Mouse (Mus musculus): ENCODE results near the gene Cabp7. TPM values are rescaled to one million over a fixed set of nuclear protein-coding genes. Genes with fewer than 3 reads are reported as not detected.

Cabp7 gene
- total and polyA plus RNA-seq, 3 experiments, result 0.51 TPM; not detected in 2

DNA sequence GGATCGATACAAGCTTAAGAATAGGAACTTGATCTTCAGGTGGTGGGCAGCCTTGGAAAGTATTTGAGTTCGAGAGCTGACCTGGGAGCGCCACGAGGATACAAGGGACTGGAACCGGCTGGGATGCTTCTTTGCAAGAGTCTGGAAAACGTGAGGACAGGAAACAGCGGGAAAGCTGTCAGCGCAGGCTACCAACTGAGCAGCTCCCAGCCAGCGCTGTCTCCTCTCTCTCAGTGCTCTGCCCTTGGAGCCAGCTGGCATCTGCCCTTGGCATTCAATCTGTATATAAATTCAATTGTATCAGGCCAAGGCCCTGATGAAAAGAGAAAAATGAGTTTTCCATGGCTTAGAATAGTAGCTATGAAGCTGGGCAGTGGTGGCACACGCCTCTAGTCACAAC, 55.4 kb downstream of the Cabp7 start:
- peaks cover 4% of the 10 kb centered on the region for H3K9me3 ChIP-seq (replicated peaks; ENCODE audit: low read length)
- no peak overlapping the region for H3K9ac ChIP-seq (ENCODE audit: insufficient read depth, low read depth)

DNA sequence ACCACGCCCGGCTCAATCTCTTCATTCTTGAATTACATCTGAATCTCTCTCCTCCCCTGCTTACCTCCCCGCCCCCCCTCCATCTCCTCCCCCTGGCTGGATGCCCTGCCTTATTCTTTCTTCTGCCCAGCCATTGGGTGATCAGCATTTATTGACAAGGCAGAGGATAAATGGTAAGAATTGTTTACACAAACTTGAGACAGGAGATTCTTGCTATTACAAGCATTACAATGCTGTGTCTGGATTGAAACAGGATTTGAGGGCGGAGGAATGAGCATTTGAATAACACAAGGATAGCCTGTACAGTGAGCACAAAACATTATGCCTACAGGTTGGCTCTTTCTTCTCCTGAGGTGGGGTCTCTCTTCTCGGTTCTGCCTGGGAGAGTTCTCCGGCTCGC, 56.2 kb downstream of the Cabp7 start:
- H3K9ac ChIP-seq (ENCODE audit: insufficient read depth, low read depth), result no peak overlapping the region
- H3K79me2 ChIP-seq (replicated peaks; ENCODE audit: control insufficient read depth, extremely low read depth, insufficient read depth, poor library complexity, severe bottlenecking), result no peaks in the 10 kb centered on the region
- in situ Hi-C loops (cut with MboI; ENCODE audit: low pct_ligation_motif_present, low pct_unique_long_range_greater_than_20kb, low sequenced_read_pairs), result no loop called here
- no peak overlapping the region for H3K4me2 ChIP-seq (ENCODE audit: insufficient read depth, low read depth, poor library complexity, severe bottlenecking)
- TF ChIP-seq USF2 (conservative IDR thresholded peaks at IDR 0.05; ENCODE audit: low read depth, low read length), result no peak
- TF ChIP-seq E2F4 (IDR thresholded peaks at IDR 0.05; ENCODE audit: insufficient replicate concordance, low read depth, low read length), result no peak
- no peak for TF ChIP-seq CHD2 (IDR thresholded peaks at IDR 0.05; ENCODE audit: low read length)
- no peak for TF ChIP-seq POLR2A (IDR thresholded peaks at IDR 0.05; ENCODE audit: low read depth, low read length)
- no peak for TF ChIP-seq MXI1 (IDR thresholded peaks at IDR 0.05; ENCODE audit: low read depth, low read length)
- no peak for TF ChIP-seq PAX5 (IDR thresholded peaks at IDR 0.05; ENCODE audit: low read length)
- TF ChIP-seq UBTF (IDR thresholded peaks at IDR 0.05; ENCODE audit: low read depth, low read length), result no peak
- H3K36me3 ChIP-seq (replicated peaks in 1 of 2; ENCODE audit: control insufficient read depth in 1 of 2, insufficient read depth in 1 of 2, low read length in 1 of 2), result peaks cover 0 to 4% of the 10 kb centered on the region in 2 experiments
- H3K27ac ChIP-seq (ENCODE audit: insufficient read depth, low read depth), result no peak overlapping the region
- peaks cover 4 to 28% of the 10 kb centered on the region in 2 experiments; a peak in 2 of 4 replicates for H3K4me1 ChIP-seq (ENCODE audit: control insufficient read depth in 1 of 2, insufficient read depth in 2 of 2)
- H3K4me3 ChIP-seq (replicated peaks in 1 of 3; ENCODE audit: low read depth in 2 of 3, low read length in 2 of 3, poor library complexity in 1 of 3), result no peak overlapping the region
- DNase-seq (ENCODE audit: extremely low read depth), result no peak
- no peaks in the 10 kb centered on the region for H3K27me3 ChIP-seq (replicated peaks)
- H3K9me3 ChIP-seq (replicated peaks; ENCODE audit: low read length), result peaks cover 4% of the 10 kb centered on the region
- dilution Hi-C loops (cut with MboI; ENCODE audit: extremely low pct_ligation_motif_present, extremely low pct_unique_long_range_greater_than_20kb, low sequenced_read_pairs), result no loop called here

More for the DNA sequence above, 55.4 kb downstream of the Cabp7 start:
- TF ChIP-seq CTCF (conservative IDR thresholded peaks at IDR 0.05 in 1 of 2, IDR thresholded peaks at IDR 0.05 in 1 of 2; ENCODE audit: low read depth in 2 of 2, low read length in 2 of 2) (no peak), MAFK (IDR thresholded peaks at IDR 0.05; ENCODE audit: insufficient replicate concordance, low read length) (no peak), RAD21 (IDR thresholded peaks at IDR 0.05; ENCODE audit: low read depth, low read length) (no peak), HCFC1 (IDR thresholded peaks at IDR 0.05; ENCODE audit: low read depth, low read length) (no peak), ETS1 (conservative IDR thresholded peaks at IDR 0.05; ENCODE audit: low read depth, low read length) (no peak), KAT2A (IDR thresholded peaks at IDR 0.05; ENCODE audit: insufficient replicate concordance, low read length) (no peak), BHLHE40 (IDR thresholded peaks at IDR 0.05; ENCODE audit: low read depth, low read length) (no peak), TCF12 (IDR thresholded peaks at IDR 0.05; ENCODE audit: low read depth, low read length) (no peak), SMC3 (IDR thresholded peaks at IDR 0.05; ENCODE audit: low read depth, low read length) (no peak), UBTF (IDR thresholded peaks at IDR 0.05; ENCODE audit: low read depth, low read length) (no peak), MAX (IDR thresholded peaks at IDR 0.05; ENCODE audit: low read length) (no peak), IRF4 (IDR thresholded peaks at IDR 0.05; ENCODE audit: low read depth, low read length) (no peak), E2F4 (IDR thresholded peaks at IDR 0.05; ENCODE audit: insufficient replicate concordance, low read depth, low read length) (no peak)
- H3K4me2 ChIP-seq (ENCODE audit: insufficient read depth, low read depth, poor library complexity, severe bottlenecking), result no peak overlapping the region
- no peak for DNase-seq (ENCODE audit: extremely low read depth)
- no peaks in the 10 kb centered on the region for H3K27me3 ChIP-seq (replicated peaks)
- H3K27ac ChIP-seq (ENCODE audit: insufficient read depth, low read depth), result no peak overlapping the region
- peaks cover 4 to 28% of the 10 kb centered on the region in 2 experiments; a peak in 2 of 4 replicates for H3K4me1 ChIP-seq (ENCODE audit: control insufficient read depth in 1 of 2, insufficient read depth in 2 of 2)
- dilution Hi-C loops (cut with MboI; ENCODE audit: extremely low pct_ligation_motif_present, extremely low pct_unique_long_range_greater_than_20kb, low sequenced_read_pairs), result no loop called here
- no peaks in the 10 kb centered on the region for H3K36me3 ChIP-seq (replicated peaks in 1 of 2; ENCODE audit: control insufficient read depth in 1 of 2, insufficient read depth in 1 of 2, low read length in 1 of 2)
- no peak overlapping the region for H3K4me3 ChIP-seq (replicated peaks in 1 of 3; ENCODE audit: low read depth in 2 of 3, low read length in 2 of 3, poor library complexity in 1 of 3)
- in situ Hi-C loops (cut with MboI; ENCODE audit: low pct_ligation_motif_present, low pct_unique_long_range_greater_than_20kb, low sequenced_read_pairs), result no loop called here
- no peaks in the 10 kb centered on the region for H3K79me2 ChIP-seq (replicated peaks; ENCODE audit: control insufficient read depth, extremely low read depth, insufficient read depth, poor library complexity, severe bottlenecking)
